Mouse (Mus musculus): ENCODE measurements around the gene Zfand2b.

Gene Zfand2b

GRCm38 (mm10) chr1:75160256-75160617 lies 8.2 kb upstream of the Zfand2b start:
- DNase-seq, result no peak

DNA sequence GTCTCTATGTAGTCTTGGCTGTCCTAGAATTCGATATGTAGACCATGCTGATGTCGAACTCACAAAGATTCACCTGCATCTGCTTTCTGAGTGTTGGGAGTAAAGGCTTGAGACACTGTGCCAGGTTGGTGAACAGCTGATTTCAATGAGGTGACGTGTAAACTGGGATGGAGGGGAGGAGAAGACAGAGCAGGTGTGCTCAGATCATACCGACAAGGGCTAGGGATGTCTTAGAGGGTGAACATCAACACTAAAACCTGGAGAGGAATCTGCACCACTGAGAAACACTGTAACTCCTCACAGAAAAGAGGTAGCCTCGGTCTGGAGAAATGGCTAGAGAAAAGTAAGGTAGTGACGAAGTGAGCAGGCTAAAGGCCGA lies 364 bp upstream of the Zfand2b start:
- no peak for DNase-seq

- DNase-seq, result peak; percentile 68
These were observed 11.1 kb downstream of the Zfand2b start for GRCm38 (mm10) chr1:75179334-75180104.

DNA sequence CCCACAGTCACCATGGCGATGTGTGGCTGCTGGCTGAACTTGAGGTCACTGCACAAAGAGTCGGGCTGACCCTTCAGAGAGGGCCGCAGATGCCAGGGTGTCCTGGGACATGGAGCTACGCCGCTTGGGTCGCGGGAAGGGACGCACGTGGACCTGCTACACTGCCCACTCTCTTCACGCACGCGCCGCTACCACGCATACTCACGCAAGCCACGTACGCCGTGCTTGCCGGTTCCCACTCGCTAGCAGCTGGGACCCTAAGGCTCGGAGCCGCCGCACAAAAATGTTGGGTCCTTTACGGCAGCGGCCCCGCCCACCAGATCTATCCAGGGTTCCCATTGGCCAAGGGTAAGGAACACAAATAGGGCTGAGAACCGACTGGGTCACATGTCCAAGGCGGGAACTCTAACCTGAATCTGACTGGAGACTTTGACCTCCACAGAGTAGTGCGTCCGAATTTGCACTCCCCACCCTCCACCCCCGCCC lies 11.7 kb downstream of the Zfand2b start, which contains the start of gene Abcb6:
TSS of gene Abcb6 (minus strand) at position 288 of the 486 bp plus-strand sequence.
- peak; percentile 94 for DNase-seq

GRCm38 (mm10) chr1:75180741-75181140 lies 12.3 kb downstream of the Zfand2b start:
- DNase-seq, result no peak

GRCm38 (mm10) chr1:75181377-75181870 lies 13.0 kb downstream of the Zfand2b start:
- no peak for DNase-seq

GRCm38 (mm10) chr1:75182160-75182559 lies 13.7 kb downstream of the Zfand2b start:
- DNase-seq, result no peak

- DNase-seq, result no peak
These were observed 17.0 kb downstream of the Zfand2b start for GRCm38 (mm10) chr1:75185495-75185894.

DNA sequence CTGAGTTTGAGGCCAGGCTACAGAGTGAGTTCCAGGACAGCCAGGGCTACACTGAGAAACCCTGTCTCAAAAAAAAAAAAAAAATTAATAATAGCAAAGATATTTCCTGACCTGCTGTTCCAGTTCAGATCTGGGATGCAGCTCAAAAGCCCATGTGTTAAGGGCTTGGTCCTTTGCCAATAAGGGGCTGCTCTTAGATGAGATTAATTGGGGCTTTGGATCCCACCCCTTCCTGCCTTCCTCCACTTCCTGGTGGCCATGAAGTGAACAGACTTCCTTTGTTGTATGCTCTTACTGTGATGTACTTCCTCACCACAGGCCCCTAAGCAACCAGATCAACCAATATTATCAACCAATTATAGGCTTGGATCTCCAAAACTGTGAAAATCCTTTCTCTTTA lies 18.7 kb downstream of the Zfand2b start:
- DNase-seq, result no peak

GRCm38 (mm10) chr1:75187914-75188483 lies 19.6 kb downstream of the Zfand2b start:
- no peak for DNase-seq

- no peak for DNase-seq
These were observed 22.1 kb downstream of the Zfand2b start for GRCm38 (mm10) chr1:75190577-75190976.

GRCm38 (mm10) chr1:75191258-75191621 lies 22.8 kb downstream of the Zfand2b start:
- DNase-seq, result no peak

DNA sequence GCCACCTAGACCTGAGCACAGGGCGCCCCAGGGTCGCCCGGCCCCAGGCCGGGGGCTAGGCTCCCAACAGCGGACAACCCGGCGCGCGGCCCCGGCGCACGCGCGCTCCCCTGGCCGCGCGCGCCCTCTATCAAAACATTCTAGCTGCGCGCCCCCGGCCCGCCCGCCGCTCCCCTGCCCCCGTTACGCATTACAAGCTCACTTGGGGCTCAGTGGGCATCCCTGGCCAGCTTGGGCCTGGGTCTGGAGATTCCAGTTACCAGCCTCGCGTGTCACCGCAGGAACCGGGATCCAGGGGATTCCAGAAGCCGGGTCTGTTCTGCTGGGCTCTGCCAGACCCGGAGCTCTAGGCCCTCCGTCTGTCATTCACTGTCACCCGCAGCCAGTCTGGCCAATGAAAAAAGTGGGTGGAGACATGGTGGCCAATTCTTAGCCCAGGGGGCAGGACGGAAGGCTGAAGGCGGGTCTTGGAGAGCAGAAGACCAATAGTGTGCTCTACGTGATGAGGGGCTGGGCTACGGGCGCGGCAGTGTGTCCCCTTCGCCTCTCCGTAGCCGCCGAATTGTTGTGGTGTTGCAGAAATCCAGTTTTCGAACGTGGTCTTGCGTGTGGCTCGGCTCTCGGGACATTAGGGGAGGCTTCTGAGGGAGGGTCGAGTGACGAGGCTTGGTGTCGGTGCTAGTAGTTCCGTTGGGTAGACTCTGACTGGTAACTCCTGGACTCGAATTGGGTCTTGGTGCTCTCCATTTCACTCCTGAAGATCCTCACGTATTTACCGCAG lies 23.4 kb downstream of the Zfand2b start, which contains the start of the genes Ankzf1 and Atg9a:
TSS of gene Ankzf1 (plus strand) at position 530 of the 781 bp plus-strand sequence.
TSS of gene Atg9a (minus strand) at position 575 of the 781 bp plus-strand sequence.
- peak; percentile 99 for DNase-seq

DNA sequence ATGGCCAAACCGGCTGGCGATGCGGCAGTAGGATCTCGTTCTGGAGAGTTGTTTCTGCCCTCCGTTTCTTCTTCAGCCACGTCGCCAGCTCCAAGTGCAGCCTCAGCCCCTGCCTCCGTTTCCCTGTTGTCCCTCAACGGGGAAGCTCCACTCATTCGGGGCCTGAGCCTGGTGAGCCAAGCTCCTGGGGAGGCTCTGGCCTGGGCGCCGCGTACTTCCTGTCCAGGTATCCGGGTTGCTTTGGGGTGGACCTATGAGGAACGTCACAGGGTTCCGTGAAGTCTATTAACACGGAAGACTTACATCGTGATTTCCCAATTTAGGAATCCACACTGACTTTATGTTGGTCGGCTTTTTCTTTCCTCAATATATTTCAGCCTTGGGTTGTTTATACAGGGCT lies 24.0 kb downstream of the Zfand2b start:
- peak; percentile 69 for DNase-seq

GRCm38 (mm10) chr1:75201236-75201635 lies 32.8 kb downstream of the Zfand2b start:
- DNase-seq, result peak; percentile 51

GRCm38 (mm10) chr1:75208967-75209678 lies 40.7 kb downstream of the Zfand2b start:
- DNase-seq, result peak; percentile 91

DNA sequence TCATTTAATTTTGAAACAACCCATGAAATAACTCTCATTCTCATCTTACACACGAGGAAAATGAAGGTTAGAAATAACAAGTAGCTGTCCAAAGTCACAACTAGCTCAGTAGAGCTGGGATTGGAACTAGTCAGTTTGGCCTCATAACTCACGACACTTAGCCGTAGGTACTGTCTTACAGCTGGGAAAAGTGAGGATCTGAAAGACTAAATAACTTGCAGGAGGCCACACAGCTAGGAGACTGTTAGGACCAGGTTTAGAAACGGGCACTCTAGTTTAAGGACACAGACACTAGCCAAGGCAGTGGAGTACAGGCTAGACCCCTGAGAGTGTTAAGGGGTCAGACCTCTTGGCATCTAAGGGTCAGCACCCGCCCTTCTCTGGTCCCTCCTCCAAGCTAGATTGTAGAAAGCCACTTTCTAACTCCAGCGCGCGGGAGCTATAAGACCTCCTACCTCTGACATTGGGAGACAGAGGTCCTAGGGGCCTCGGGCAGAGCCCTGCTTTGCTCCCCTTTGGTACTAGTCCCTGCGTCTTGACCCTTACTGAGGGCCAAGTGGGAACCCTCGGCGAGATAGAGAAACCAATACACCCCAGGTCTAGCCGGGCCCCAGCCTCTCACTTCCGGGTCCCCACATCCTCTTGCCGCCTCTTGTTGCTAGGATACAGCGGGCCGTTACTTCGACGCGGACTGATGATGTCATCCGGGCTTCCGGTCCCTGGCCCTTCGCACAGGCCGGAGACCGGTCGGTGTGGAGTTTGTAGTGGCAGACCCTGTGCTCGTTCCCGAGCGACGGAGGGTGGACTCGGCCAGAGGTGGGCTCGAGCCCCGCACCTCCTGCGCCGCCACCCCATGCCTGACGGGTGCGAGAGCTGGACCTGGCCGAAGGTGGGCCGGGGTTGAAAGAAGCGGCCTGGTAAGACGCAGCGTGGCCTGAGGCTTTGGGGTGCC lies 42.0 kb downstream of the Zfand2b start, which contains the start of the genes Glb1l and Stk16:
TSS of gene Glb1l (minus strand) at position 678 of the 952 bp plus-strand sequence.
TSS of gene Stk16 (plus strand) at position 703 of the 952 bp plus-strand sequence.
- DNase-seq, result peak; percentile 95

DNA sequence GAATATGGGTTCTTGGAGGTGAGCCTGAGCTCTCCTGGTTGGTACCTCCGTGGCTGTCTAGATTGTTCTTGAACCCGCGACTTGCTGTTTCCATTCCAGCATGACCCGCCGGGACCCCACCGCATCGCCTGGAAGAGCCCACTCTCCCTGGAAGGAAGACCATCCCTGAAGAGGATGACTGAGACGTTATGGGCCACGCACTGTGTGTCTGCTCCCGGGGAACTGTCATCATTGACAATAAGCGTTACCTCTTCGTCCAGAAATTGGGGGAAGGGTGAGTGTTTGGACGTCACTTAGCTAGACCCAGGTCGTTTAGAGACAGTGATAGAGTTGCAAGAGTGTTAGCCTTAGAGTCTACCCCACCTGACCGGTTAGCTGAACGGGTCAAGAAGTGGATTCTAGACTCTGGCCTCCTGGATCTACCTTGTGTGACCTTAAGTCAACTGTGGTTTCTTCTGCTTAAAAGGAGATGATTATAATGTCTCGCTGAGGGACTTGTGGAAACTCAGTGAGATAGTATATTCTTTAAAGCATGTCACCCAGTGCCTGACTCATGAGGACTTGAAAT lies 42.8 kb downstream of the Zfand2b start:
- no peak for DNase-seq

GRCm38 (mm10) chr1:75212542-75212941 lies 44.1 kb downstream of the Zfand2b start:
- DNase-seq, result no peak

GRCm38 (mm10) chr1:75213096-75213495 lies 44.6 kb downstream of the Zfand2b start:
- no peak for DNase-seq

DNA sequence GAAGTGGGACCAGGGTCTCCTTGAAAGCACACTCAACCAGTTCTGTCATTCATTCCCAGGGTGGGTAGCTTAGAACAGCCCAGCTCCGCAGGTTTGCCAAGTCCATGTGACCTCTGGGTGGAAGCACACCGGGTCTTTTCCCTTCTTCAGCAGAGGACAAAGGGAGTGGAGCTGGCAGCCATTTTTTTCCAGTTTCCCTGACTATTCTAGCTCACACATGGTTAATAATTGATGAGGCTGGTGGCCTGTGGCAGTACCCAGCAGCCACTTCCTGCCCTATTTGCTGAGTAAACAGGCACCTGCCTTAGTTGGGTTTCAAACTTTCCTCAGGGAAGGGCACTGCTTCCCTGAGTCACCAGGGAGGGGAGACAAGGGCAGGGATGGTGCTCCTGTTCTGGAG lies 46.0 kb downstream of the Zfand2b start:
- DNase-seq, result peak; percentile 98
